Mouse (Mus musculus): Measurements from ENCODE around the gene Lhx5. TPM values are rescaled to one million over a fixed set of nuclear protein-coding genes. Genes with fewer than 3 reads are reported as not detected.

The Lhx5 gene
- total and polyA plus RNA-seq, 2 experiments from 2014 or later: 3.7 to 5.4 TPM

GRCm38 (mm10) chr5:120431001-120431583 lies 407 bp upstream of the Lhx5 start:
- 2% methylated on average over 30 of the region's 30 CpGs for WGBS
- H3K9ac ChIP-seq: 0 out of 2 replicates have a peak overlapping the region, but pooled peaks have one; percentile 19
- H3K27ac ChIP-seq (ENCODE audit: low read depth, low read length): no peak overlapping the region
- peaks cover 71% of the 10 kb centered on the region for H3K27me3 ChIP-seq (ENCODE audit: insufficient read depth, low read length)
- DNase-seq (peak; percentile 32), ATAC-seq (peak; percentile 44; the same call in 1 of the 2 replicates)
- H3K4me3 ChIP-seq (ENCODE audit: low read depth, low read length): peak overlapping the region; percentile 28
- H3K4me1 ChIP-seq (ENCODE audit: insufficient read depth): no peaks in the 10 kb centered on the region
- H3K4me2 ChIP-seq (ENCODE audit: low read depth): peak overlapping the region; percentile 39
- TF ChIP-seq CTCF (IDR thresholded peaks at IDR 0.05; ENCODE audit: low read depth): no peak
- no peaks in the 10 kb centered on the region for H3K9me3 ChIP-seq (ENCODE audit: low read length)
- no peaks in the 10 kb centered on the region for H3K36me3 ChIP-seq (ENCODE audit: insufficient read depth)

DNA sequence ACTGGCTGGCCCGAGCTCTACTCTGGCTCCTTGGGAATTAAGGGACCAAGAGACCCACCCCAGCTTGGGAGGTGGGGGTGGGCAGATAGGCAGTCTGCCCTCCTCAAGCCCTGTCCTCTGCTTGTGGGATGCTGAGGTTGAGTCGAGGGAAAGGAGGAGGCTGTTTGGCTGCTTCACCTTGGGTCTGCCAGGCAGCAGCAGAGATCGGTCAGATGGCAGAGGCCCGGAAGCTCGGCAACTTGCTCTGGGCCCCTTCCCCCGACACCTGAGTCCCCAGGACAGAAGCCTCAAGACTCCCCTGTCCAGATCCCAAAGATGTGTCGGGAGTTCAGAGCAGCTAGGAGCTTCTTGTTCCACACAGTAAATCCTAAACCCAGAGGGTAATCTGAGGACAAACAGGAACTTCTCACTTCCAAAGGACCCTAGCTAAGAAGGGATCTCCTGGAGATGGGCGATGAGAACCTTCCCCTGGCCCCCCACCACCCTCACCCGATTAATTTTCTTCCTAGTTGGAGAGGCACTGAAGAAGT lies 1.1 kb downstream of the Lhx5 start:
- Histone ChIP-seq H3K27ac (ENCODE audit: low read depth, low read length) (no peak overlapping the region), H3K9me3 (ENCODE audit: low read length) (no peaks in the 10 kb centered on the region), H3K9ac (no peak overlapping the region), H3K4me2 (ENCODE audit: low read depth) (no peak overlapping the region), H3K27me3 (ENCODE audit: insufficient read depth, low read length) (peaks cover 69% of the 10 kb centered on the region), H3K36me3 (ENCODE audit: insufficient read depth) (no peaks in the 10 kb centered on the region), H3K4me3 (ENCODE audit: low read depth, low read length) (peak overlapping the region; percentile 28; the same call in 1 of the 2 replicates), H3K4me1 (ENCODE audit: insufficient read depth) (no peaks in the 10 kb centered on the region)
- ATAC-seq: no peak
- 3% methylated on average over 9 of the region's 9 CpGs for WGBS
- DNase-seq: peak; percentile 37
- no peak for TF ChIP-seq CTCF (IDR thresholded peaks at IDR 0.05; ENCODE audit: low read depth)

GRCm38 (mm10) chr5:120433135-120433760 lies 1.7 kb downstream of the Lhx5 start:
- peaks cover 67% of the 10 kb centered on the region for H3K27me3 ChIP-seq (ENCODE audit: insufficient read depth, low read length)
- ATAC-seq (no peak), DNase-seq (peak; percentile 9)
- H3K4me2 ChIP-seq (ENCODE audit: low read depth): no peak overlapping the region
- no peak overlapping the region for H3K9ac ChIP-seq
- H3K4me3 ChIP-seq (ENCODE audit: low read depth, low read length): no peak overlapping the region
- H3K36me3 ChIP-seq (ENCODE audit: insufficient read depth): no peaks in the 10 kb centered on the region
- WGBS: under 1% methylated on average over 13 of the region's 13 CpGs
- H3K9me3 ChIP-seq (ENCODE audit: low read length): no peaks in the 10 kb centered on the region
- no peaks in the 10 kb centered on the region; the same call in 1 of the 2 replicates for H3K4me1 ChIP-seq (ENCODE audit: insufficient read depth)
- no peak for TF ChIP-seq CTCF (IDR thresholded peaks at IDR 0.05; ENCODE audit: low read depth)
- no peak overlapping the region for H3K27ac ChIP-seq (ENCODE audit: low read depth, low read length)

GRCm38 (mm10) chr5:120434231-120434735 lies 2.8 kb downstream of the Lhx5 start:
- no peaks in the 10 kb centered on the region for H3K36me3 ChIP-seq (ENCODE audit: insufficient read depth)
- H3K4me1 ChIP-seq (ENCODE audit: insufficient read depth): no peaks in the 10 kb centered on the region; the same call in 1 of the 2 replicates
- peak; percentile 35 for DNase-seq
- WGBS: 8% methylated on average over 21 of the region's 21 CpGs
- no peak overlapping the region for H3K9ac ChIP-seq
- no peak overlapping the region for H3K4me2 ChIP-seq (ENCODE audit: low read depth)
- no peaks in the 10 kb centered on the region for H3K9me3 ChIP-seq (ENCODE audit: low read length)
- ATAC-seq: no peak
- no peak overlapping the region for H3K27ac ChIP-seq (ENCODE audit: low read depth, low read length)
- H3K4me3 ChIP-seq (ENCODE audit: low read depth, low read length): no peak overlapping the region
- TF ChIP-seq CTCF (IDR thresholded peaks at IDR 0.05; ENCODE audit: low read depth): no peak
- H3K27me3 ChIP-seq (ENCODE audit: insufficient read depth, low read length): peaks cover 70% of the 10 kb centered on the region

DNA sequence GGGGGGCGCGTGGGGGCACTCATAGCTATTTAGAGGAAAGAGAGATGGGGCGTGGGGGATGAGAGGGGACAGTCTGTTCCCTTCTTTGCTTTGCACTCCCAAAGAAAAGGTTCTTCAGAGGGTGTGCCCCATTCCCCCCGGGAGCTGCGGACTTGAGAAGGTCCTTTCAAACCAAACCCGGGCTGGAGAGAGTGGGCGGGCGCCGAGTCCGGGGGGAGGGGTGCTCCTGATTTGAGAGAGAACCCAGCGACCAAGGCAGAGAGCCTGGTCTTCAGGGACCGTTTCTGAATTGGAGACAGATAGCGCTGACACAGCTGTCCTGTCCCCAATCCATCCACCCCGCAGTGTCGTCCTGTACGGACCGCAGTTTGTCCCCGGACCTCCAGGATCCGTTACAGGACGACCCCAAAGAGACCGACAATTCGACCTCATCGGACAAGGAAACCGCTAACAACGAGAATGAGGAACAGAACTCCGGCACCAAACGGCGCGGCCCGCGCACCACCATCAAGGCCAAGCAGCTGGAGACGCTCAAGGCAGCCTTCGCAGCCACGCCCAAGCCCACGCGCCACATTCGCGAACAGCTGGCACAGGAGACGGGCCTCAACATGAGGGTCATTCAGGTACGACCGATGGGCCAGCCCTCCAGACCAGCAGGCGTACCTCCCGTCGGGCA lies 3.6 kb downstream of the Lhx5 start:
- WGBS: 4% methylated on average over 44 of the region's 44 CpGs
- TF ChIP-seq CTCF (IDR thresholded peaks at IDR 0.05; ENCODE audit: low read depth): no peak
- H3K36me3 ChIP-seq (ENCODE audit: insufficient read depth): no peaks in the 10 kb centered on the region
- H3K4me3 ChIP-seq (ENCODE audit: low read depth, low read length): peak overlapping the region; percentile 5; the same call in 1 of the 2 replicates
- ATAC-seq (no peak), DNase-seq (peak; percentile 24)
- H3K4me2 ChIP-seq (ENCODE audit: low read depth): peak overlapping the region; percentile 44; the same call in 1 of the 2 replicates
- H3K27ac ChIP-seq (ENCODE audit: low read depth, low read length): no peak overlapping the region
- H3K27me3 ChIP-seq (ENCODE audit: insufficient read depth, low read length): peaks cover 75% of the 10 kb centered on the region
- no peaks in the 10 kb centered on the region; the same call in 1 of the 2 replicates for H3K4me1 ChIP-seq (ENCODE audit: insufficient read depth)
- no peaks in the 10 kb centered on the region for H3K9me3 ChIP-seq (ENCODE audit: low read length)
- no peak overlapping the region for H3K9ac ChIP-seq

GRCm38 (mm10) chr5:120435731-120436501 lies 4.4 kb downstream of the Lhx5 start:
- peak overlapping the region; percentile 25 for H3K4me3 ChIP-seq (ENCODE audit: low read depth, low read length)
- WGBS: 2% methylated on average over 47 of the region's 47 CpGs
- H3K27me3 ChIP-seq (ENCODE audit: insufficient read depth, low read length): peaks cover 72% of the 10 kb centered on the region
- no peak overlapping the region for H3K9ac ChIP-seq
- H3K36me3 ChIP-seq (ENCODE audit: insufficient read depth): no peaks in the 10 kb centered on the region
- no peaks in the 10 kb centered on the region for H3K9me3 ChIP-seq (ENCODE audit: low read length)
- no peak for TF ChIP-seq CTCF (IDR thresholded peaks at IDR 0.05; ENCODE audit: low read depth)
- H3K27ac ChIP-seq (ENCODE audit: low read depth, low read length): no peak overlapping the region
- H3K4me1 ChIP-seq (ENCODE audit: insufficient read depth): no peaks in the 10 kb centered on the region; the same call in 1 of the 2 replicates
- peak overlapping the region; percentile 44 for H3K4me2 ChIP-seq (ENCODE audit: low read depth)
- DNase-seq (peak; percentile 23), ATAC-seq (no peak)
